ENCODE assay signal across 13 mouse cellular contexts in genomic region chr4:25768657-25769056, GRCm38 (mm10). TPM values are rescaled to one million over a fixed set of nuclear protein-coding genes. Genes with fewer than 3 reads are reported as not detected.
DNase-seq lines count a peak whose midpoint lies in the region; ATAC-seq lines count a peak whose summit lies in the region.
"Had no signal": no experiment of that assay in that cellular context is flagged by ENCODE, and none has a peak within 500 bp of the region (broad histone marks: within the 10 kb centered on the region; RNA-seq: fewer than 3 reads in every experiment).

No protein-coding gene starts in this region.

- 29% methylated on average over 3 of the region's 3 CpGs for WGBS in neural tube, embryonic 11.5 days
- 12% methylated on average over 3 of the region's 3 CpGs for WGBS in hindbrain, embryonic 14.5 days

- H3K9me3 ChIP-seq in neural tube, embryonic 11.5 days (ENCODE audit: control insufficient read depth, low read length), result no peaks in the 10 kb centered on the region
- H3K9me3 ChIP-seq in hindbrain, embryonic 14.5 days (ENCODE audit: control insufficient read depth, low read length), result no peaks in the 10 kb centered on the region
- H3K9me3 ChIP-seq: heart, embryonic 13.5 days had no signal

- H3K9ac ChIP-seq in neural tube, embryonic 11.5 days (ENCODE audit: low read length), result no peak overlapping the region
- H3K9ac ChIP-seq in hindbrain, embryonic 14.5 days, result no peak overlapping the region
- H3K9ac ChIP-seq: heart, embryonic 13.5 days had no signal

- no peaks in the 10 kb centered on the region for H3K4me1 ChIP-seq in neural tube, embryonic 11.5 days (ENCODE audit: control insufficient read depth, insufficient read depth, low read length)
- no peaks in the 10 kb centered on the region for H3K4me1 ChIP-seq in hindbrain, embryonic 14.5 days (replicated peaks; ENCODE audit: control insufficient read depth, insufficient read depth, low read length)
- H3K4me1 ChIP-seq: heart, embryonic 13.5 days had no signal

- H3K4me2 ChIP-seq in neural tube, embryonic 11.5 days (ENCODE audit: low read depth), result no peak overlapping the region
- no peak overlapping the region for H3K4me2 ChIP-seq in hindbrain, embryonic 14.5 days (replicated peaks)
- H3K4me2 ChIP-seq: heart, embryonic 13.5 days had no signal

- H3K36me3 ChIP-seq in neural tube, embryonic 11.5 days (ENCODE audit: control insufficient read depth, insufficient read depth, low read length), result no peaks in the 10 kb centered on the region
- no peaks in the 10 kb centered on the region for H3K36me3 ChIP-seq in hindbrain, embryonic 14.5 days (replicated peaks; ENCODE audit: control insufficient read depth, insufficient read depth)
- H3K36me3 ChIP-seq: heart, embryonic 13.5 days had no signal

- no peaks in the 10 kb centered on the region for H3K27me3 ChIP-seq in neural tube, embryonic 11.5 days (ENCODE audit: control insufficient read depth, insufficient read depth, low read length)
- no peaks in the 10 kb centered on the region for H3K27me3 ChIP-seq in hindbrain, embryonic 14.5 days (ENCODE audit: control insufficient read depth, insufficient read depth, low read length)
- H3K27me3 ChIP-seq: heart, embryonic 13.5 days had no signal

- peak; percentile 9 for DNase-seq in embryo, embryonic 10.5 days (ENCODE audit: low spot score)
- DNase-seq in embryo, embryonic 9.5 days (ENCODE audit: extremely low spot score), result no peak
- no peak for DNase-seq in neural tube, embryonic 11.5 days (ENCODE audit: low spot score)
- DNase-seq in neural tube, embryonic 10.5 days (ENCODE audit: extremely low spot score, low spot score), result no peak
- peak; percentile 65 for DNase-seq in hindbrain, embryonic 14.5 days (ENCODE audit: low spot score)
- peak; percentile 4 for DNase-seq in telencephalon, adult 2 months (ENCODE audit: low read depth, low spot score)
- no peak for DNase-seq in spleen, postnatal 10 days (ENCODE audit: low spot score in 2 of 2)
- DNase-seq in lung, postnatal 25 days (ENCODE audit: low spot score), result no peak
- DNase-seq: adrenal gland, postnatal 10 days; kidney, adult 18-20 months; lung, adult 18-20 months; thymus, postnatal 4 days had no signal

- ATAC-seq in neural tube, embryonic 11.5 days (ENCODE audit: insufficient read depth, low FRiP score, low TSS enrichment), result peak; percentile 53; the same call in 1 of the 2 replicates
- ATAC-seq in hindbrain, embryonic 14.5 days (ENCODE audit: low FRiP score), result peak; percentile 76; the same call in 1 of the 2 replicates

- no peak overlapping the region for H3K27ac ChIP-seq in neural tube, embryonic 11.5 days (ENCODE audit: low read depth, low read length)
- no peak overlapping the region; the same call in 1 of the 2 replicates for H3K27ac ChIP-seq in hindbrain, embryonic 14.5 days
- H3K27ac ChIP-seq: heart, embryonic 13.5 days had no signal

- no peak overlapping the region for H3K4me3 ChIP-seq in neural tube, embryonic 11.5 days (ENCODE audit: low read depth, low read length)
- H3K4me3 ChIP-seq in hindbrain, embryonic 14.5 days (replicated peaks; ENCODE audit: low read length), result no peak overlapping the region
- H3K4me3 ChIP-seq: heart, embryonic 13.5 days had no signal

RNA-seq across cellular contexts. Expression of gene Fut9, which starts 31.4 kb away (rescaled TPM):
- polyA plus RNA-seq in neural tube, embryonic 11.5 days (2014; fragmentation: Nextera tagmentation; extraction: Ambion mirVana), result 1.2 and 1.9 TPM in 2 replicates
- 24.7 and 26.5 TPM in 2 replicates for polyA plus RNA-seq in hindbrain, embryonic 14.5 days (2014; fragmentation: Nextera tagmentation; extraction: Ambion mirVana)

Comparison
In these comparisons a context has a peak if more than half of its experiments do, and no peak if none do; other contexts are left out.
1. DNase-seq: peak in embryo, embryonic 10.5 days (single experiment), hindbrain, embryonic 14.5 days (single experiment) and telencephalon, adult 2 months (single experiment); none in embryo, embryonic 9.5 days (single experiment), neural tube, embryonic 11.5 days (single experiment), neural tube, embryonic 10.5 days (single experiment), spleen, postnatal 10 days (0 of 2) and lung, postnatal 25 days (single experiment).